Mouse (Mus musculus) cortical plate, adult 2 months (tissue): Measurements from ENCODE around the gene Rere. TPM values are rescaled to one million over a fixed set of nuclear protein-coding genes. Genes with fewer than 3 reads are reported as not detected.
"Not testable (repeated sequence)": the region's sequence is repeated elsewhere in the genome, so short reads cannot be mapped to it uniquely, and the experiment has no call there.

Experiments used
- H3K27ac ChIP-seq: fragments of 200-500 bp; 2 replicates; pipeline ENCODE4 v1.5.1; 2012; ENCODE audit warnings: low read length, control low read depth, inconsistent platforms; ENCODE audit not compliant: insufficient read depth
- H3K4me1 ChIP-seq: fragments of 200-500 bp; 2 replicates; pipeline ENCODE4 v1.6.1; 2011; ENCODE audit warnings: low read length; ENCODE audit not compliant: control insufficient read depth, insufficient read depth
- H3K4me3 ChIP-seq: fragments of 200-500 bp; 2 replicates; pipeline ENCODE4 v1.5.1; 2011; ENCODE audit warnings: mild to moderate bottlenecking, low read length, control low read depth; ENCODE audit not compliant: insufficient read depth
- CTCF ChIP-seq: fragments of 200-500 bp; IDR thresholded peaks from 2 replicates; pipeline ENCODE4 v1.5.1; 2011; ENCODE audit warnings: mild to moderate bottlenecking, control low read depth, low read length; ENCODE audit not compliant: insufficient read depth; ENCODE audit errors: extremely low read depth
- POLR2A ChIP-seq: fragments of 200-500 bp; IDR thresholded peaks from 2 replicates; pipeline ENCODE4 v1.6.1; 2011; ENCODE audit warnings: mild to moderate bottlenecking, low read length, control low read depth; ENCODE audit not compliant: insufficient read depth; ENCODE audit errors: extremely low read depth
- polyA plus RNA-seq: library from polyadenylated mRNA; depleted of rRNA; stranded (reverse); fragments of >200 nt; gene quantifications from 2 replicates; pipeline ENCODE4 v1.2.3, GENCODE M21; 2012

Gene Rere
- polyA plus RNA-seq, 1 experiment, result 44.2 TPM

- H3K4me3 ChIP-seq, result no peak overlapping the region
- H3K27ac ChIP-seq, result no peak overlapping the region
- H3K4me1 ChIP-seq, result peaks cover 27% of the 10 kb centered on the region
- no peak for TF ChIP-seq POLR2A
- no peak for TF ChIP-seq CTCF
These were observed 306.8 kb downstream of the Rere start for GRCm38 (mm10) chr4:150588300-150588621.

- H3K4me1 ChIP-seq, result peaks cover 18% of the 10 kb centered on the region
- no peak overlapping the region for H3K4me3 ChIP-seq
- no peak overlapping the region for H3K27ac ChIP-seq
- TF ChIP-seq CTCF (no peak), POLR2A (no peak)
These were observed 309.3 kb downstream of the Rere start for GRCm38 (mm10) chr4:150590621-150591282.

GRCm38 (mm10) chr4:150591602-150592001 is 310.2 kb downstream of the Rere start:
- Histone ChIP-seq H3K27ac (no peak overlapping the region), H3K4me3 (no peak overlapping the region), H3K4me1 (peaks cover 19% of the 10 kb centered on the region)
- TF ChIP-seq CTCF, result no peak
- TF ChIP-seq POLR2A, result no peak

- TF ChIP-seq POLR2A (no peak), CTCF (no peak)
- Histone ChIP-seq H3K27ac (no peak overlapping the region), H3K4me1 (peaks cover 16% of the 10 kb centered on the region), H3K4me3 (no peak overlapping the region)
These were observed 310.6 kb downstream of the Rere start for GRCm38 (mm10) chr4:150592087-150592486.

- H3K4me1 ChIP-seq, result peaks cover 10% of the 10 kb centered on the region
- no peak overlapping the region for H3K4me3 ChIP-seq
- H3K27ac ChIP-seq, result no peak overlapping the region
- no peak for TF ChIP-seq CTCF
- no peak for TF ChIP-seq POLR2A
These were observed 312.2 kb downstream of the Rere start for GRCm38 (mm10) chr4:150593473-150594217.

- TF ChIP-seq CTCF, result no peak
- TF ChIP-seq POLR2A, result no peak
- Histone ChIP-seq H3K27ac (no peak overlapping the region), H3K4me1 (peaks cover 11% of the 10 kb centered on the region), H3K4me3 (no peak overlapping the region)
These were observed 312.9 kb downstream of the Rere start for GRCm38 (mm10) chr4:150594298-150594829.

GRCm38 (mm10) chr4:150595071-150595470 is 313.6 kb downstream of the Rere start:
- no peak overlapping the region for H3K4me3 ChIP-seq
- no peak for TF ChIP-seq CTCF
- TF ChIP-seq POLR2A, result no peak
- H3K27ac ChIP-seq, result no peak overlapping the region
- H3K4me1 ChIP-seq, result peaks cover 12% of the 10 kb centered on the region

- H3K4me1 ChIP-seq, result peaks cover 12% of the 10 kb centered on the region
- H3K4me3 ChIP-seq, result no peak overlapping the region
- TF ChIP-seq POLR2A (no peak), CTCF (no peak)
- H3K27ac ChIP-seq, result no peak overlapping the region
These were observed 314.5 kb downstream of the Rere start for GRCm38 (mm10) chr4:150595991-150596390.

GRCm38 (mm10) chr4:150598686-150599085 is 317.2 kb downstream of the Rere start:
- no peak for TF ChIP-seq POLR2A
- no peak for TF ChIP-seq CTCF
- Histone ChIP-seq H3K27ac (no peak overlapping the region), H3K4me3 (no peak overlapping the region), H3K4me1 (peaks cover 10% of the 10 kb centered on the region; the same call in 1 of the 2 replicates)

- H3K4me3 ChIP-seq, result no peak overlapping the region
- H3K27ac ChIP-seq, result no peak overlapping the region
- TF ChIP-seq CTCF (no peak), POLR2A (no peak)
- H3K4me1 ChIP-seq, result peaks cover 10% of the 10 kb centered on the region; the same call in 1 of the 2 replicates
These were observed 317.9 kb downstream of the Rere start for GRCm38 (mm10) chr4:150599119-150599992.

- H3K4me1 ChIP-seq, result peaks cover 12% of the 10 kb centered on the region; the same call in 1 of the 2 replicates
These were observed 319.1 kb downstream of the Rere start for GRCm38 (mm10) chr4:150600503-150600902.

More at GRCm38 (mm10) chr4:150600503-150600902, 319.1 kb downstream of the Rere start:
- not testable (repeated sequence) for H3K4me3 ChIP-seq, H3K27ac ChIP-seq
